Mouse (Mus musculus) embryo, embryonic 9.5 days (tissue): ENCODE data around the gene Cfap44.
"Not testable (repeated sequence)": the region's sequence is repeated elsewhere in the genome, so short reads cannot be mapped to it uniquely, and the experiment has no call there.

ENCODE experiments used
- DNase-seq: peaks from one replicate; pipeline ENCODE4 v3.0.0-alpha.2; 2017; ENCODE audit errors: extremely low spot score

The Cfap44 gene

GRCm38 (mm10) chr16:44428456-44428855, 33.9 kb downstream of the Cfap44 start:
- no peak for DNase-seq

GRCm38 (mm10) chr16:44430021-44430420, 35.4 kb downstream of the Cfap44 start:
- DNase-seq: no peak

- no peak for DNase-seq
These were observed 40.3 kb downstream of the Cfap44 start for GRCm38 (mm10) chr16:44434931-44435330.

GRCm38 (mm10) chr16:44435481-44435880, 40.9 kb downstream of the Cfap44 start:
- no peak for DNase-seq

- DNase-seq: not testable (repeated sequence)
These were observed 47.3 kb downstream of the Cfap44 start for GRCm38 (mm10) chr16:44441913-44442312.

GRCm38 (mm10) chr16:44457858-44458257, 63.3 kb downstream of the Cfap44 start:
- DNase-seq: no peak

- DNase-seq: no peak
These were observed 64.2 kb downstream of the Cfap44 start for GRCm38 (mm10) chr16:44458826-44459225.

GRCm38 (mm10) chr16:44460922-44461321, 66.3 kb downstream of the Cfap44 start:
- DNase-seq: no peak

GRCm38 (mm10) chr16:44475281-44475680, 80.7 kb downstream of the Cfap44 start:
- DNase-seq: no peak

GRCm38 (mm10) chr16:44475682-44476375, 81.2 kb downstream of the Cfap44 start:
- DNase-seq: no peak

- no peak for DNase-seq
These were observed 84.2 kb downstream of the Cfap44 start for GRCm38 (mm10) chr16:44478767-44479166.

GRCm38 (mm10) chr16:44479852-44480251, 85.3 kb downstream of the Cfap44 start:
- no peak for DNase-seq

GRCm38 (mm10) chr16:44480616-44481015, 86.0 kb downstream of the Cfap44 start:
- no peak for DNase-seq

- no peak for DNase-seq
These were observed 87.3 kb downstream of the Cfap44 start for GRCm38 (mm10) chr16:44481599-44482593.

GRCm38 (mm10) chr16:44484079-44484478, 89.5 kb downstream of the Cfap44 start:
- peak; percentile 68 for DNase-seq

- DNase-seq: no peak
These were observed 90.2 kb downstream of the Cfap44 start for GRCm38 (mm10) chr16:44484831-44485230.

GRCm38 (mm10) chr16:44485691-44486090, 91.1 kb downstream of the Cfap44 start:
- no peak for DNase-seq

GRCm38 (mm10) chr16:44486612-44487011, 92.0 kb downstream of the Cfap44 start:
- DNase-seq: no peak

GRCm38 (mm10) chr16:44487194-44487593, 92.6 kb downstream of the Cfap44 start:
- no peak for DNase-seq

GRCm38 (mm10) chr16:44491051-44491450, 96.5 kb downstream of the Cfap44 start:
- no peak for DNase-seq

GRCm38 (mm10) chr16:44492151-44492550, 97.6 kb downstream of the Cfap44 start:
- DNase-seq: no peak

GRCm38 (mm10) chr16:44492706-44493105, 98.1 kb downstream of the Cfap44 start:
- DNase-seq: no peak

- DNase-seq: no peak
These were observed 99.3 kb downstream of the Cfap44 start for GRCm38 (mm10) chr16:44493868-44494267.
